Mouse (Mus musculus): ENCODE measurements around the gene Draxin.

Draxin gene

GRCm38 (mm10) chr4:148082257-148083044 lies 48.0 kb downstream of the Draxin start:
- peak; percentile 45 to 69 for DNase-seq

- DNase-seq: no peak
These were observed 49.3 kb downstream of the Draxin start for GRCm38 (mm10) chr4:148081201-148081600.

- no peak for DNase-seq
These were observed 49.9 kb downstream of the Draxin start for GRCm38 (mm10) chr4:148080597-148080973.

- no peak for DNase-seq
These were observed 50.4 kb downstream of the Draxin start for GRCm38 (mm10) chr4:148079944-148080596.

- DNase-seq: no peak
These were observed 51.3 kb downstream of the Draxin start for GRCm38 (mm10) chr4:148079212-148079611.

GRCm38 (mm10) chr4:148075881-148076280 lies 54.6 kb downstream of the Draxin start:
- DNase-seq: no peak

GRCm38 (mm10) chr4:148075259-148075658 lies 55.2 kb downstream of the Draxin start:
- peak; percentile 65 to 70 for DNase-seq

GRCm38 (mm10) chr4:148074521-148075189 lies 55.8 kb downstream of the Draxin start:
- no peak for DNase-seq

GRCm38 (mm10) chr4:148071508-148071907 lies 59.0 kb downstream of the Draxin start:
- no peak for DNase-seq

GRCm38 (mm10) chr4:148069602-148070218 lies 60.8 kb downstream of the Draxin start:
- no peak for DNase-seq

GRCm38 (mm10) chr4:148067346-148067745 lies 63.2 kb downstream of the Draxin start:
- DNase-seq: no peak

GRCm38 (mm10) chr4:148066401-148066744 lies 64.1 kb downstream of the Draxin start:
- DNase-seq: no peak

- DNase-seq: no peak
These were observed 64.6 kb downstream of the Draxin start for GRCm38 (mm10) chr4:148065702-148066400.

GRCm38 (mm10) chr4:148061086-148061480 lies 69.4 kb downstream of the Draxin start:
- no peak for DNase-seq

GRCm38 (mm10) chr4:148060120-148061085 lies 70.1 kb downstream of the Draxin start:
- no peak for DNase-seq

- DNase-seq: no peak
These were observed 71.5 kb downstream of the Draxin start for GRCm38 (mm10) chr4:148058993-148059392.

- no peak for DNase-seq
These were observed 72.2 kb downstream of the Draxin start for GRCm38 (mm10) chr4:148058218-148058819.

- DNase-seq: no peak
These were observed 72.8 kb downstream of the Draxin start for GRCm38 (mm10) chr4:148057661-148058209.

GRCm38 (mm10) chr4:148056801-148057200 lies 73.7 kb downstream of the Draxin start:
- no peak for DNase-seq

- DNase-seq: no peak
These were observed 74.3 kb downstream of the Draxin start for GRCm38 (mm10) chr4:148056246-148056645.

All from thymus, adult 18-20 months (tissue).